Mouse (Mus musculus): Measurements from ENCODE around the gene Trim33.

DNA sequence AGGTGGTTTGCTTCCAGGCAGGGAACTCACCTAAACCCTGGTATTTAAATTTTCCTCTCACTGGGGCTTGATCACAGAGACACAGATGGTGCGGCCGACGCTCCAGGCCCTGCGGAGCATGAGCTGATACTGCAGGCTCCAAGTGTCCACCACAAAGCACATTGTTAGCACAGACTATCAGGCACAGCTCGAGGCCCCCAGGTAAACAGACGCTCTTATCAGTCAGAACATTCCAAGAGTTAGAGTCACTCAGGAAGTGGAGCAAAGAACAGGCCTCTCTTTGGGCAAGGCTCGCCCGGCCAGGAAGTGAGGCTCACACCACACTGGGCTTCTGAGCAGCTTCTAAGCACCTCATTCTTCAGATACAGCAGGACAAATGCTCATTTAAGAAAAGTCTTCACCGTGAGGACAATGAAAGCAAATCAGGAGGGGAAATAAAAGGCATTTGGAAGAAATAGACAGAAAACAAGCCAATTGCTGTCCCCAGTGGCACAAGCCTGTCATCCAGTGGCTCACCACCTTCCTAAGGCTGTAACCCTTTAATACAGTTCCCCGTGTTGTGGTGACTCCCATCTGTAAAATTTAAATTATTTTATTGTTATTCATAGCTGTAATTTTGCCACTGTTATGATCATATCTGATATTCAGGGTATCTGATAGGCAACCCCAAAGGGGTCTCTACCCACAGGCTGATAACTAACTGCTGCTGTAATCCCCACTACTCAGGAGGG lies 22.8 kb upstream of the Trim33 start:
- no peak for TF ChIP-seq TAL1 (IDR thresholded peaks at IDR 0.05; ENCODE audit: low read length)
- no peak for TF ChIP-seq GATA1 (IDR thresholded peaks at IDR 0.05; ENCODE audit: low read length)

Measured in erythroblast, embryonic 14.5 days (primary cell).